Mouse (Mus musculus) CD4-positive helper T cell, adult 2 months (primary cell): Measurements from ENCODE around the gene Ube2q2.
"Not testable (repeated sequence)": the region's sequence is repeated elsewhere in the genome, so short reads cannot be mapped to it uniquely, and the experiment has no call there.

Source experiments
- DNase-seq: peaks from one replicate; pipeline ENCODE4 v3.0.0-alpha.2; 2012; ENCODE audit warnings: low read depth, missing footprints, low spot score

Ube2q2 gene

GRCm38 (mm10) chr9:55241863-55242685, 93.4 kb downstream of the Ube2q2 start:
- peak; percentile 47 for DNase-seq

DNA sequence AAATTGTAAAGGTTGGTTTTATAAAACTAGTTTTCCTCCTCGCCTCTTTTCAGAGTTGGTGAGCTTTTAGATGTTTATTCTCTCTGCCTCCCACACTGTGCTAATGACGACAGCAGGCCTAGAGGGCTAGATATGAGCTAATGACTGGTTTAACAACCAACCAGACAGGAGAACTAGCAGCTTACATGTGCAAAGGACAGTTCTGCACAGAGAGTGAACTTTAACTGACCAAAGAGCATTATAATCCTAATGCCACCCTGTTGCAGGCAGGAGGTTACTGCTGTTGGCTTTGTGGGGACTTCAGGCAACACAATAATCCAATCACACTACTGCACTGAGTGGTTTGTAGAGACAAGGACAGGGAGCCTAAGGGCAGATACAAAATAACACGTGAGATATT, 94.6 kb downstream of the Ube2q2 start:
- DNase-seq = no peak

DNA sequence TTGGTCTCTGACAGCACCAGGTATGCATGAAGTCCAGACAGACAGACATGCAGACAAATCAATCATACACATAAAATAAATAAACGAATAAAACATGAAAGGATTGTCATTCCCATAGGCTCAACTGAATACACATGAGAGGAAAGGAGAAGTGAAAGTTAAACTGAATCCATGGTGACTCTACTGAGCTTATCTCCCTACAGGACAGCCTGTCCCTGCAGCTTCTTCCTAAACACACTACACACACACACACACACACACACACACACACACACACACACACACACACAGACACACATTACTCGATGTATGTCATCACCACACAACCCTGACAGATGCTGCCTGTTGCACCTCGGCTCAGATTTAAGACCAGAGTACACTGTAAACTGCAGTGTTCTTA, 95.4 kb downstream of the Ube2q2 start:
- no peak for DNase-seq

- DNase-seq = not testable (repeated sequence)
These were observed 96.5 kb downstream of the Ube2q2 start for GRCm38 (mm10) chr9:55245057-55245750.

DNA sequence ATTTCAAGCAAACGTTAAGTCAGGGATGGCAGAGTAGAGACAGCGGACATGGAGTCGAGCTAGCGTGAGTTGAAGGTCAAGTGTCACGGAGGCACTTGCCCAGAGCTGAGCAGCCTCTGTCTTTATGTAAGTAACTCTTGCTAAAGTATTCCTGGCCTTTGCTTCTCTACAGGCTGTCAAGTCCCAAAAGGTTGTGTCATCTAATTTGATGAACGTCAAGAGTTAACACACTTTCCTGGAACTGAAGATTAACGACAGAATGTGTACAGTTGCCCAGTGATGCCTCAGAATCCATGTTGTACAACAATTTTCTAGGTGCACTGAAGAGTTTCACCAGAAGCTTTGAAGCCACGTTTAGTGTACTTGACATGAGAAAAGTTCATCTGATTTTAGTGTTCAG, 97.8 kb downstream of the Ube2q2 start:
- DNase-seq = no peak

- no peak for DNase-seq
These were observed 98.3 kb downstream of the Ube2q2 start for GRCm38 (mm10) chr9:55246918-55247317.

DNA sequence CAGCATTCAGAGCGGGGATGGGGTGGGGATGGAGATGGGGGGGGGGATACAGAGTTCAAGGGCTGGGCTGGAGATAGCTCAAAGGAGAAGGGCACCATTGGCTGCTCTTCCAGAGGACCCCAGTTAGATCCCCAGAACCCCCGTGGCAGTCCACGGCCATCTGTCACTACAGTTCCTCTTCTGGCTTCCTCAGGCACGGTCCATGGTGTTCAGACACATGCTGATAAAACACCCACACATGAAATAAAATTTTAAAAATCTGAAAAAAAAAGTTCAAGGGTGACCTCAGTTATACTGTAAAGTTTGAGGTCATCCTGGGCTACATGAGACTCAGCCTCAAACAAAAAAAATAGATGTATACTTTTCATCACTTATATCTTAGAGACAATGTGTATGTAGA, 99.8 kb downstream of the Ube2q2 start:
- no peak for DNase-seq

DNA sequence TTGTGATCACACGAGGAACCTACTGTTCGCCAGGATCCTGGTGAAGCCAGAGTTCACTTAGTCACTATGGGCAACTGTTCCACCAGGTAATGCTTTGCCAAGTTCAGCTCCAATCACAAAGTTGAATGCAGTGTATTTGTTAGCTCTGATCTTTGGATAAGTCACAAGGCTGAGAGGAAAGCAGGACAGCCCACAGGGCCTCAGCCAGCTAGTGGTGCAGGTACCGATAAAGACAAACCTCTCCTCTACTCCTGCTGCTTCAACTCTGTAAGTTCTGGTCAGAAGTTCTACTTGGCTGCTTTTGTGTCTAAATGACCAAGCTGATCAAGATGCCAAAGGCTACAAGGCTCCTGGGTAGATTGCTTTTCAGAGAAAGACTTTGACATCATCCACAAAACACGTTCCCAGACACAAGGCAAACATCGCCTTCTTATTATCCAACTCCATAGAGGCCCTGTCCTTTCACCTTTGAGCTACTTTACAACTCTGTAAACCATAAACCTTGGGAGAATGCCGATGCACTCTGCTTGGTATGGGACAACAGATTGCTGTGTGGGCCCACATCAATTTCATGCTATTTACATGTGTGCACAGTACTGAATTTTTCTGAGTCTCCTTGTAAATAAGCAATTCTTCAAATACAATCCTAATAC, 102.1 kb downstream of the Ube2q2 start:
- DNase-seq = no peak

GRCm38 (mm10) chr9:55252097-55252496, 103.4 kb downstream of the Ube2q2 start:
- DNase-seq = peak; percentile 40

DNA sequence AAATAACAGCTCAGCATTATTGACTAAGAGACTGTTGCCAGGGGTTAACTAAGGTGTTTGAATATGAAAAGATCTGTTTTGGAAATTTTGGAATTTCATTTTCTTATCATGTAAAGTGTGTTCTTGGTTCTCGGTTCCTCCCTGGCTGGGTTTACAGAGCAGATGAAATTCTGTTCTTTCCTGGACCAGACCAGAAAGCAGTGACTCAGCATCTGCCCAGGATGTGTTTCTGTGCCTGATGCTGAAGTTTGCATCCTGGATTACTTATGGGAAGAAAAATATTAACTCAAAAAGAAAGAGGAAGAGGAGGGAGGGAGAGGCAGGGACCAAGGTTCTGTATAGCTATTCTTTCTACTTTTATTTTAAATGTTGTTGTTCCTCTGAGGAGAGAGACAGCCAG, 105.2 kb downstream of the Ube2q2 start:
- DNase-seq = no peak

DNA sequence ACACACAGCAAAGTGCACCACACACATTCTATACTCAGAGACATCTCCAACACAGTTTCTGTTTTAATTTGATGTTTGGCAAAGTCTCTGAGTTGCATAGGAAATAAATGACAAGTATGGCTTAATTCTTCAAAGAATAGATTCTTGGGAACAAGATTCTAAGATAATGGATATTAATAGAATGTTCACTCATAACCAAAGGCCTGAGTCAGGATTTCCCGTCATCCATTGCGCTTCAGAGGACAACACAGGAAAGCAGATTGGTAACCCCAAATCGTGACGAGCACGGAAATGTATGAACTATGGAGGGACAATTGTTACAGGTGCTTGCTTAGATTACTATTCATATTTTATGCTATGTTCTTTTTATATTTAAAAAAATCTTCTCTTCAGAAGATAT, 106.4 kb downstream of the Ube2q2 start:
- no peak for DNase-seq

- DNase-seq = no peak
These were observed 107.0 kb downstream of the Ube2q2 start for GRCm38 (mm10) chr9:55255604-55256003.

GRCm38 (mm10) chr9:55257105-55257504, 108.5 kb downstream of the Ube2q2 start:
- no peak for DNase-seq
